Mouse (Mus musculus): ENCODE results near the gene Tspan17. TPM values are rescaled to one million over a fixed set of nuclear protein-coding genes. Genes with fewer than 3 reads are reported as not detected.

The Tspan17 gene
- total RNA-seq (2021) = 10 to 100 TPM; 32.6 to 46.1 TPM
- long read RNA-seq, experiment 1, transcript Tspan17-201 (8 exons, 1,585 nt) = major isoform, 19 of 31 reads
- long read RNA-seq, experiment 1, partial matches to known transcripts = 0 of 31 reads
- long read RNA-seq, experiment 1, other reads (novel, unspliced or antisense) = 9 of 31 reads
- long read RNA-seq, experiment 2, transcript Tspan17-201 (8 exons, 1,585 nt) = major isoform, 40 of 81 reads
- long read RNA-seq, experiment 2, partial matches to known transcripts = 5 of 81 reads
- long read RNA-seq, experiment 2, other reads (novel, unspliced or antisense) = 33 of 81 reads

- peak; percentile 95 to 96 for DNase-seq (ENCODE audit: low spot score in 2 of 2)
Measured at GRCm38 (mm10) chr13:54788740-54789560, at the start of gene Tspan17. Gene Tspan17, plus strand, starts transcription at chr13:54789377.

GRCm38 (mm10) chr13:54746110-54746509 lies 43.1 kb upstream of the Tspan17 start:
- no peak for DNase-seq (ENCODE audit: low spot score in 2 of 2)

GRCm38 (mm10) chr13:54746896-54747295 lies 42.3 kb upstream of the Tspan17 start:
- no peak for DNase-seq (ENCODE audit: low spot score in 2 of 2)

- no peak for DNase-seq (ENCODE audit: low spot score in 2 of 2)
Measured at GRCm38 (mm10) chr13:54748190-54748589, 41.0 kb upstream of the Tspan17 start.

GRCm38 (mm10) chr13:54748721-54749060 lies 40.5 kb upstream of the Tspan17 start:
- no peak for DNase-seq (ENCODE audit: low spot score in 2 of 2)

GRCm38 (mm10) chr13:54749061-54749863 lies 39.9 kb upstream of the Tspan17 start:
- peak; percentile 25 to 26 for DNase-seq (ENCODE audit: low spot score in 2 of 2)

GRCm38 (mm10) chr13:54749864-54750411 lies 39.2 kb upstream of the Tspan17 start, which contains the start of gene Gprin1:
Gene Gprin1, minus strand, starts transcription at chr13:54749874.
- no peak for DNase-seq (ENCODE audit: low spot score in 2 of 2)

- DNase-seq (ENCODE audit: low spot score in 2 of 2) = no peak
Measured at GRCm38 (mm10) chr13:54750699-54751098, 38.5 kb upstream of the Tspan17 start.

GRCm38 (mm10) chr13:54752656-54753055 lies 36.5 kb upstream of the Tspan17 start:
- DNase-seq (ENCODE audit: low spot score in 2 of 2) = no peak

GRCm38 (mm10) chr13:54753733-54754132 lies 35.4 kb upstream of the Tspan17 start:
- no peak for DNase-seq (ENCODE audit: low spot score in 2 of 2)

- DNase-seq (ENCODE audit: low spot score in 2 of 2) = no peak
Measured at GRCm38 (mm10) chr13:54754169-54755080, 34.8 kb upstream of the Tspan17 start.

- no peak for DNase-seq (ENCODE audit: low spot score in 2 of 2)
Measured at GRCm38 (mm10) chr13:54755201-54755830, 33.9 kb upstream of the Tspan17 start.

GRCm38 (mm10) chr13:54756156-54756712 lies 32.9 kb upstream of the Tspan17 start:
- no peak for DNase-seq (ENCODE audit: low spot score in 2 of 2)

- no peak for DNase-seq (ENCODE audit: low spot score in 2 of 2)
Measured at GRCm38 (mm10) chr13:54757093-54757830, 31.9 kb upstream of the Tspan17 start.

GRCm38 (mm10) chr13:54758045-54758755 lies 31.0 kb upstream of the Tspan17 start:
- DNase-seq (ENCODE audit: low spot score in 2 of 2) = peak; percentile 55 to 64

- DNase-seq (ENCODE audit: low spot score in 2 of 2) = no peak
Measured at GRCm38 (mm10) chr13:54758756-54759470, 30.3 kb upstream of the Tspan17 start.

- DNase-seq (ENCODE audit: low spot score in 2 of 2) = no peak
Measured at GRCm38 (mm10) chr13:54759496-54759895, 29.7 kb upstream of the Tspan17 start.
